In the genomic region with DNA sequence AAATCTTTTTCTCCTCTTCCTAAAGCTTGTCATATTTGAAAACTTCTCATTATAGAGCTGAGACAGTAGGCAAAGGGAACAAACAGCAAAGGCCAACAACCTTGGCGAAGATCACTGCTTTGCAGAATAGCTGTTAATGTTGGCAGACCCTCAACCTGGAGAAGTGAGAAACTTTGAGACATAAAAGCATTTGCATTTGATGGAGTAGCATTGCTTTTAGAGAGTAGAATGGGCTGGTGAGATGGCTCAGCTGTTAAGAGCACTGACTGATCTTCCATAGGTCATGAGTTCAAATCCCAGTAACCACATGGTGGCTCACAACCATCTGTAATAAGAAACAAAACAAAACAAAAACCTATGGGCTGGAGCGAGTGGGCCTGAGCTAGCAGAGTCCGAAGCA, we compare ENCODE assay signal across 22 mouse cellular contexts.
DNase-seq lines count a peak whose midpoint lies in the region; ATAC-seq and TF ChIP-seq lines count a peak whose summit lies in the region.
"Had no signal": no experiment of that assay in that cellular context is flagged by ENCODE, and none has a peak within 500 bp of the region (broad histone marks: within the 10 kb centered on the region; RNA-seq: fewer than 3 reads in every experiment).

No protein-coding gene starts in this region.

- no peak overlapping the region for H3K27ac ChIP-seq in lung, embryonic 14.5 days (ENCODE audit: low read depth)
- no peak overlapping the region for H3K27ac ChIP-seq in lung, embryonic 16.5 days (ENCODE audit: low read length)

- no peaks in the 10 kb centered on the region for H3K9me3 ChIP-seq in lung, embryonic 14.5 days (ENCODE audit: low read depth, low read length)
- no peaks in the 10 kb centered on the region for H3K9me3 ChIP-seq in lung, embryonic 16.5 days (ENCODE audit: control insufficient read depth, low read length)
- H3K9me3 ChIP-seq: G1E had no signal

- ATAC-seq in lung, embryonic 14.5 days (ENCODE audit: insufficient read depth), result peak; percentile 49; the same call in 1 of the 2 replicates
- peak; percentile 57; the same call in 1 of the 2 replicates for ATAC-seq in lung, embryonic 16.5 days (ENCODE audit: low read depth)
- ATAC-seq: activated CD4-positive, CD25-positive, alpha-beta regulatory T cell, adult 4 months; CD4-positive, CD25-positive, alpha-beta regulatory T cell, adult 4 months; Patski had no signal

- WGBS in lung, embryonic 14.5 days, result 63% methylated on average over 3 of the region's 3 CpGs
- 65% methylated on average over 3 of the region's 3 CpGs for WGBS in lung, adult 2 months
- WGBS in lung, embryonic 16.5 days, result 53% methylated on average over 3 of the region's 3 CpGs

- peak; percentile 24 for DNase-seq in heart, adult 11 months
- DNase-seq in heart, postnatal 36 days, result no peak
- peak; percentile 52 for DNase-seq in lung, embryonic 14.5 days
- DNase-seq in lung, adult 2 months, result no peak
- no peak for DNase-seq in lung, adult 18-20 months
- DNase-seq in lung, postnatal 10 days, result peak; percentile 3
- DNase-seq in lung, postnatal 36 days, result no peak
- DNase-seq: adrenal gland, adult 2 months; adrenal gland, adult 8-10 months; adrenal gland, postnatal 10 days; adrenal gland, postnatal 14 days; adrenal gland, postnatal 25 days; adrenal gland, postnatal 36 days; B cell, adult 2 months; cerebellum, adult 11 months; cerebellum, adult 11-12 months had no signal

- intact Hi-C loops in heart, postnatal 36 days (cut with DNase I), result no loop called here

- no peaks in the 10 kb centered on the region for H3K27me3 ChIP-seq in lung, embryonic 14.5 days (ENCODE audit: insufficient read depth, low read length)
- H3K27me3 ChIP-seq in lung, embryonic 16.5 days (ENCODE audit: control insufficient read depth, insufficient read depth, low read depth, low read length), result no peaks in the 10 kb centered on the region
- H3K27me3 ChIP-seq: CH12.LX had no signal

- no peak for TF ChIP-seq POLR2A in lung, adult 2 months (IDR thresholded peaks at IDR 0.05; ENCODE audit: borderline replicate concordance, extremely low read depth, low read depth, low read length)

- H3K4me1 ChIP-seq in lung, embryonic 14.5 days (ENCODE audit: insufficient read depth), result no peaks in the 10 kb centered on the region
- H3K4me1 ChIP-seq in lung, adult 2 months (ENCODE audit: control insufficient read depth, insufficient read depth, low read length), result no peaks in the 10 kb centered on the region
- H3K4me1 ChIP-seq in lung, embryonic 16.5 days (replicated peaks; ENCODE audit: control insufficient read depth, insufficient read depth, low read length), result no peaks in the 10 kb centered on the region

- no peaks in the 10 kb centered on the region for H3K36me3 ChIP-seq in lung, embryonic 14.5 days (ENCODE audit: insufficient read depth)
- H3K36me3 ChIP-seq in lung, embryonic 16.5 days (ENCODE audit: control insufficient read depth, insufficient read depth, low read length), result no peaks in the 10 kb centered on the region
- H3K36me3 ChIP-seq: G1E had no signal

- no peak overlapping the region for H3K4me3 ChIP-seq in lung, embryonic 14.5 days (ENCODE audit: low read depth, low read length)
- no peak overlapping the region for H3K4me3 ChIP-seq in lung, adult 2 months (replicated peaks; ENCODE audit: extremely low read depth, low read depth, low read length)
- no peak overlapping the region for H3K4me3 ChIP-seq in lung, embryonic 16.5 days (ENCODE audit: low read length)

- H3K9ac ChIP-seq in lung, embryonic 14.5 days, result no peak overlapping the region
- H3K9ac ChIP-seq in lung, embryonic 16.5 days (ENCODE audit: low read length), result no peak overlapping the region

- no peak overlapping the region for H3K4me2 ChIP-seq in lung, embryonic 14.5 days
- no peak overlapping the region for H3K4me2 ChIP-seq in lung, embryonic 16.5 days (ENCODE audit: low read depth, low read length)

- no peak for TF ChIP-seq CTCF in lung, embryonic 14.5 days (IDR thresholded peaks at IDR 0.05; ENCODE audit: low read depth)
- TF ChIP-seq CTCF in lung, adult 2 months (IDR thresholded peaks at IDR 0.05; ENCODE audit: insufficient read depth, low read length), result no peak

Comparison
In these comparisons a context has a peak if more than half of its experiments do, and no peak if none do; other contexts are left out.
1. DNase-seq: peak in heart, adult 11 months (single experiment), lung, embryonic 14.5 days (single experiment) and lung, postnatal 10 days (single experiment); none in heart, postnatal 36 days (0 of 2), lung, adult 2 months (single experiment), lung, adult 18-20 months (0 of 2) and lung, postnatal 36 days (single experiment).